Mouse (Mus musculus) brain, embryonic 14.5 days (tissue): ENCODE measurements around the gene Hoxb5.

Experiments used
- CTCF ChIP-seq: fragments of 200-500 bp; IDR thresholded peaks from 2 replicates; pipeline ENCODE4 v1.5.1; 2012; ENCODE audit warnings: inconsistent platforms, mild to moderate bottlenecking, moderate library complexity, borderline replicate concordance; ENCODE audit not compliant: insufficient read depth, insufficient read length; ENCODE audit errors: extremely low read depth
- POLR2A ChIP-seq: fragments of 200-500 bp; IDR thresholded peaks from 2 replicates; pipeline ENCODE4 v1.6.1; 2012; ENCODE audit warnings: mild to moderate bottlenecking, inconsistent platforms, borderline replicate concordance; ENCODE audit not compliant: poor library complexity, insufficient read depth, insufficient read length, severe bottlenecking; ENCODE audit errors: extremely low read depth

GRCm38 (mm10) chr11:96328605-96329004 is 25.5 kb downstream of the Hoxb5 start:
- no peak for TF ChIP-seq CTCF
- TF ChIP-seq POLR2A: no peak
